Mouse (Mus musculus): ENCODE data around the gene Szt2. TPM values are rescaled to one million over a fixed set of nuclear protein-coding genes. Genes with fewer than 3 reads are reported as not detected.

The Szt2 gene
- 10.8 and 11.8 TPM in 2 replicates for polyA plus RNA-seq (2016; fragmentation: Nextera tagmentation; extraction: Ambion mirVana)

- under 1% methylated on average over 53 of the region's 53 CpGs for WGBS
- Histone ChIP-seq H3K4me1 (peaks cover 19% of the 10 kb centered on the region), H3K4me2 (replicated peaks) (peak within 1 kb of the TSS; percentile 93), H3K27ac (no peak within 1 kb of the TSS; the same call in 1 of the 2 replicates), H3K4me3 (peak within 1 kb of the TSS; percentile 93), H3K9me3 (no peaks in the 10 kb centered on the region), H3K36me3 (peaks cover 41% of the 10 kb centered on the region), H3K9ac (peak within 1 kb of the TSS; percentile 95), H3K27me3 (replicated peaks) (no peaks in the 10 kb centered on the region)
- ATAC-seq (ENCODE audit: low FRiP score, low read depth) = peak; percentile 96
Observed at GRCm38 (mm10) chr4:118409142-118409900, at the start of gene Szt2, which contains the start of gene Med8. Gene Szt2 (minus strand): TSS chr4:118409273. Gene Med8 (plus strand): TSS chr4:118409337.

GRCm38 (mm10) chr4:118457345-118457975 lies 48.4 kb upstream of the Szt2 start, which contains the start of gene Mpl:
Gene Mpl (minus strand): TSS chr4:118457513.
- 81% methylated on average over 9 of the region's 9 CpGs for WGBS
- Histone ChIP-seq H3K4me1 (no peaks in the 10 kb centered on the region), H3K4me3 (no peak within 1 kb of the TSS), H3K4me2 (replicated peaks) (no peak within 1 kb of the TSS), H3K36me3 (no peaks in the 10 kb centered on the region), H3K9me3 (no peaks in the 10 kb centered on the region), H3K27me3 (replicated peaks) (no peaks in the 10 kb centered on the region), H3K9ac (no peak within 1 kb of the TSS), H3K27ac (no peak within 1 kb of the TSS)
- ATAC-seq (ENCODE audit: low FRiP score, low read depth) = no peak

- peak overlapping the region; percentile 82 for H3K4me2 ChIP-seq (replicated peaks)
- H3K4me3 ChIP-seq = peak overlapping the region; percentile 37
- H3K27me3 ChIP-seq (replicated peaks) = 0 out of 2 replicates have a peak, but pooled peaks cover 8% of the 10 kb centered on the region
- WGBS = 13% methylated on average over 24 of the region's 24 CpGs
- H3K9me3 ChIP-seq = no peaks in the 10 kb centered on the region
- peaks cover 15% of the 10 kb centered on the region; the same call in 1 of the 2 replicates for H3K4me1 ChIP-seq
- H3K27ac ChIP-seq = no peak overlapping the region
- peak; percentile 52 for ATAC-seq (ENCODE audit: low FRiP score, low read depth)
- no peaks in the 10 kb centered on the region for H3K36me3 ChIP-seq
- H3K9ac ChIP-seq = peak overlapping the region; percentile 55
Observed at GRCm38 (mm10) chr4:118446415-118447153, 37.5 kb upstream of the Szt2 start.

- H3K4me3 ChIP-seq = peak overlapping the region; percentile 37
- ATAC-seq (ENCODE audit: low FRiP score, low read depth) = peak; percentile 73
- WGBS = 18% methylated on average over 18 of the region's 18 CpGs
- H3K9me3 ChIP-seq = no peaks in the 10 kb centered on the region
- H3K4me1 ChIP-seq = peaks cover 15% of the 10 kb centered on the region; the same call in 1 of the 2 replicates
- no peak overlapping the region for H3K27ac ChIP-seq
- peak overlapping the region; percentile 55 for H3K9ac ChIP-seq
- H3K27me3 ChIP-seq (replicated peaks) = 0 out of 2 replicates have a peak, but pooled peaks cover 8% of the 10 kb centered on the region
- H3K36me3 ChIP-seq = no peaks in the 10 kb centered on the region
- H3K4me2 ChIP-seq (replicated peaks) = peak overlapping the region; percentile 82
Observed at GRCm38 (mm10) chr4:118445781-118446414, 36.8 kb upstream of the Szt2 start.

- Histone ChIP-seq H3K4me2 (replicated peaks) (no peak overlapping the region), H3K27me3 (replicated peaks) (0 out of 2 replicates have a peak, but pooled peaks cover 8% of the 10 kb centered on the region), H3K4me1 (peaks cover 15% of the 10 kb centered on the region; the same call in 1 of the 2 replicates), H3K9me3 (no peaks in the 10 kb centered on the region), H3K36me3 (no peaks in the 10 kb centered on the region), H3K4me3 (no peak overlapping the region), H3K27ac (no peak overlapping the region), H3K9ac (no peak overlapping the region)
- WGBS = 90% methylated on average over 10 of the region's 10 CpGs
- ATAC-seq (ENCODE audit: low FRiP score, low read depth) = no peak
Observed at GRCm38 (mm10) chr4:118445088-118445487, 36.0 kb upstream of the Szt2 start.

- ATAC-seq (ENCODE audit: low FRiP score, low read depth) = no peak; the same call in 1 of the 2 replicates
- Histone ChIP-seq H3K9me3 (no peaks in the 10 kb centered on the region), H3K27me3 (replicated peaks) (no peaks in the 10 kb centered on the region), H3K27ac (no peak overlapping the region; the same call in 1 of the 2 replicates), H3K4me3 (peak overlapping the region; percentile 71), H3K9ac (peak overlapping the region; percentile 61), H3K4me1 (peaks cover 38% of the 10 kb centered on the region), H3K36me3 (peaks cover 25% of the 10 kb centered on the region), H3K4me2 (replicated peaks) (peak overlapping the region; percentile 99)
- WGBS = 9% methylated on average over 12 of the region's 12 CpGs
Observed at GRCm38 (mm10) chr4:118437829-118438253, 28.8 kb upstream of the Szt2 start.

GRCm38 (mm10) chr4:118436820-118437603 lies 27.9 kb upstream of the Szt2 start, which contains the start of gene Cdc20:
Gene Cdc20 (minus strand): TSS chr4:118437352.
- ATAC-seq (ENCODE audit: low FRiP score, low read depth) = peak; percentile 95
- peak within 1 kb of the TSS; percentile 99 for H3K4me2 ChIP-seq (replicated peaks)
- H3K27ac ChIP-seq = no peak within 1 kb of the TSS; the same call in 1 of the 2 replicates
- H3K4me1 ChIP-seq = peaks cover 38% of the 10 kb centered on the region
- H3K27me3 ChIP-seq (replicated peaks) = no peaks in the 10 kb centered on the region
- under 1% methylated on average over 67 of the region's 67 CpGs for WGBS
- peak within 1 kb of the TSS; percentile 71 for H3K4me3 ChIP-seq
- H3K9me3 ChIP-seq = no peaks in the 10 kb centered on the region
- H3K9ac ChIP-seq = peak within 1 kb of the TSS; percentile 82
- peaks cover 33% of the 10 kb centered on the region for H3K36me3 ChIP-seq

- Histone ChIP-seq H3K9ac (no peak overlapping the region), H3K4me2 (replicated peaks) (no peak overlapping the region), H3K27me3 (replicated peaks) (no peaks in the 10 kb centered on the region), H3K27ac (no peak overlapping the region), H3K4me3 (no peak overlapping the region), H3K36me3 (peaks cover 52% of the 10 kb centered on the region), H3K9me3 (no peaks in the 10 kb centered on the region), H3K4me1 (peaks cover 47% of the 10 kb centered on the region)
- ATAC-seq (ENCODE audit: low FRiP score, low read depth) = no peak
- 77% methylated on average over 8 of the region's 8 CpGs for WGBS
Observed at GRCm38 (mm10) chr4:118432332-118432731, 23.3 kb upstream of the Szt2 start.

- no peak overlapping the region for H3K27ac ChIP-seq
- H3K4me2 ChIP-seq (replicated peaks) = peak overlapping the region; percentile 85; the same call in 1 of the 2 replicates
- no peaks in the 10 kb centered on the region for H3K9me3 ChIP-seq
- 66% methylated on average over 7 of the region's 7 CpGs for WGBS
- peaks cover 40% of the 10 kb centered on the region for H3K36me3 ChIP-seq
- no peak for ATAC-seq (ENCODE audit: low FRiP score, low read depth)
- H3K4me3 ChIP-seq = no peak overlapping the region
- no peak overlapping the region for H3K9ac ChIP-seq
- peaks cover 25% of the 10 kb centered on the region for H3K4me1 ChIP-seq
- H3K27me3 ChIP-seq (replicated peaks) = no peaks in the 10 kb centered on the region
Observed at GRCm38 (mm10) chr4:118429215-118429895, 20.3 kb upstream of the Szt2 start.

GRCm38 (mm10) chr4:118428531-118429214 lies 19.6 kb upstream of the Szt2 start:
- peaks cover 19% of the 10 kb centered on the region for H3K4me1 ChIP-seq
- H3K27me3 ChIP-seq (replicated peaks) = no peaks in the 10 kb centered on the region
- H3K36me3 ChIP-seq = peaks cover 39% of the 10 kb centered on the region
- H3K9me3 ChIP-seq = no peaks in the 10 kb centered on the region
- H3K27ac ChIP-seq = no peak overlapping the region
- peak; percentile 22; the same call in 1 of the 2 replicates for ATAC-seq (ENCODE audit: low FRiP score, low read depth)
- 51% methylated on average over 15 of the region's 15 CpGs for WGBS
- peak overlapping the region; percentile 67 for H3K9ac ChIP-seq
- H3K4me3 ChIP-seq = peak overlapping the region; percentile 59
- peak overlapping the region; percentile 85 for H3K4me2 ChIP-seq (replicated peaks)
